Mouse (Mus musculus) kidney, embryonic 16.5 days (tissue): ENCODE measurements around the gene Entpd1. TPM values are rescaled to one million over a fixed set of nuclear protein-coding genes. Genes with fewer than 3 reads are reported as not detected.

Source experiments
- ATAC-seq: fragments of 200-750 bp; cut with Nextera tagmentation; 2 replicates; pipeline ENCODE4 v1.8.0; 2017; ENCODE audit warnings: moderate TSS enrichment; ENCODE audit not compliant: low FRiP score, low TSS enrichment
- H3K27ac ChIP-seq: fragments of 300-500 bp; sonication (generic); 2 replicates; pipeline ENCODE4 v1.5.1; 2014; ENCODE audit warnings: low read length
- H3K27me3 ChIP-seq: fragments of 300-500 bp; sonication (generic); 2 replicates; pipeline ENCODE4 v1.6.1; 2014; ENCODE audit warnings: low read length, control low read depth, mixed read lengths; ENCODE audit not compliant: insufficient read depth
- H3K36me3 ChIP-seq: fragments of 300-500 bp; sonication (generic); 2 replicates; pipeline ENCODE4 v1.6.1; 2014; ENCODE audit warnings: low read length, control low read depth, mixed read lengths; ENCODE audit not compliant: insufficient read depth
- H3K4me1 ChIP-seq: fragments of 300-500 bp; sonication (generic); 2 replicates; pipeline ENCODE4 v1.6.1; 2014; ENCODE audit warnings: low read length, control low read depth, mixed read lengths; ENCODE audit not compliant: insufficient read depth
- H3K4me2 ChIP-seq: fragments of 300-500 bp; sonication (generic); replicated peaks from 2 replicates; pipeline ENCODE4 v1.6.1; 2014; ENCODE audit warnings: low read depth, low read length
- H3K4me3 ChIP-seq: fragments of 300-500 bp; sonication (generic); 2 replicates; pipeline ENCODE4 v1.5.1; 2014; ENCODE audit warnings: mild to moderate bottlenecking, low read length
- H3K9ac ChIP-seq: fragments of 300-500 bp; sonication (generic); replicated peaks from 2 replicates; pipeline ENCODE4 v1.6.1; 2014; ENCODE audit warnings: low read length
- H3K9me3 ChIP-seq: fragments of 300-500 bp; sonication (generic); 2 replicates; pipeline ENCODE4 v1.6.1; 2016; ENCODE audit warnings: low read length, control low read depth
- WGBS: fragments of 180-500 bp; shearing (Covaris S2); extraction: QIAGEN DNeasy Blood & Tissue Kit; methylation state at CpG from one replicate; pipeline ENCODE4 v1.1.7; 2014; 5-methylcytosine and 5-hydroxymethylcytosine counted together
- polyA plus RNA-seq: library from polyadenylated mRNA; unstranded; fragments of >200 nt; fragmentation: Nextera tagmentation; extraction: Ambion mirVana; gene quantifications from 2 replicates; pipeline ENCODE4 v1.2.1, GENCODE M21; 2015

Gene Entpd1
- polyA plus RNA-seq, result 6.6 and 8.9 TPM in 2 replicates

DNA sequence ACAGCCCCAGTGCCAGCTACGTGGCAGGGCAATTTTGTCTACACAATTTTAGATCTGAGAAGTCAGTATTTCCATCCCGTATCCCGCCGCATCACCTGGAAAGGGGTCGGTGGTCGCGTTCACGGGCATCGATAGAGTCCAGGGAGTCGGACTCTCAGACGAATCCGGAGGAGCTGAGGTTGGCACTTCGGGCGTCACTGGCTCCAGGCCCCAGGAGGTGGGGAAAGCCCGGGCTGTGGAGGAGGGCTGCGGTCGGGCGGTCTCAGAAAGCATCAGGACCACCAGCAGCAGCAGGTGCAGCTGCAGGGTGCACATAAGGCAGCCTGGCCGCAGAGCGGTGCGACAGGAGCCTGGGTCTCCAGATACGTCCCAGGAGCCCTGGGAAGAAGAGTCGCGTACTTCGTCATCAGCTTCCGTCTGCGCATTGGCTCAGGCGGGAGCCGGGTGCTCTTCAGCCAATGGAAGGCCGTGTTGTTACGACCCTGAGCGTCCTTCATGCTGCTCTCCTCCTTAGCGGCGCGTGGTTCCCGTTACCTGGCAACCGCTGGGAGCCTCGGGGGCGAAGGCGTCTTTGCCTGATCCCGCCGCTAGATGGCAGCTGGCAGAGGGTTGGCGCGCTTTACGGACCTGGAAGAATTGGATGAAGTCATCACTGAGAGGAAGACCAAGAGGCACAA, at the start of gene Entpd1, which contains the start of gene Tctn3:
TSS of gene Entpd1 (plus strand) at position 537 of the 677 bp plus-strand sequence.
TSS of gene Tctn3 (minus strand) at position 404 of the 677 bp plus-strand sequence.
- no peaks in the 10 kb centered on the region for H3K9me3 ChIP-seq
- H3K4me3 ChIP-seq, result peak within 1 kb of the TSS; percentile 89
- H3K4me1 ChIP-seq, result peaks cover 4% of the 10 kb centered on the region
- H3K36me3 ChIP-seq, result 0 out of 2 replicates have a peak, but pooled peaks cover 10% of the 10 kb centered on the region
- under 1% methylated on average over 45 of the region's 45 CpGs for WGBS
- H3K27ac ChIP-seq, result no peak within 1 kb of the TSS
- ATAC-seq, result peak; percentile 100
- peak within 1 kb of the TSS; percentile 73 for H3K9ac ChIP-seq
- H3K27me3 ChIP-seq, result no peaks in the 10 kb centered on the region
- peak within 1 kb of the TSS; percentile 85 for H3K4me2 ChIP-seq

DNA sequence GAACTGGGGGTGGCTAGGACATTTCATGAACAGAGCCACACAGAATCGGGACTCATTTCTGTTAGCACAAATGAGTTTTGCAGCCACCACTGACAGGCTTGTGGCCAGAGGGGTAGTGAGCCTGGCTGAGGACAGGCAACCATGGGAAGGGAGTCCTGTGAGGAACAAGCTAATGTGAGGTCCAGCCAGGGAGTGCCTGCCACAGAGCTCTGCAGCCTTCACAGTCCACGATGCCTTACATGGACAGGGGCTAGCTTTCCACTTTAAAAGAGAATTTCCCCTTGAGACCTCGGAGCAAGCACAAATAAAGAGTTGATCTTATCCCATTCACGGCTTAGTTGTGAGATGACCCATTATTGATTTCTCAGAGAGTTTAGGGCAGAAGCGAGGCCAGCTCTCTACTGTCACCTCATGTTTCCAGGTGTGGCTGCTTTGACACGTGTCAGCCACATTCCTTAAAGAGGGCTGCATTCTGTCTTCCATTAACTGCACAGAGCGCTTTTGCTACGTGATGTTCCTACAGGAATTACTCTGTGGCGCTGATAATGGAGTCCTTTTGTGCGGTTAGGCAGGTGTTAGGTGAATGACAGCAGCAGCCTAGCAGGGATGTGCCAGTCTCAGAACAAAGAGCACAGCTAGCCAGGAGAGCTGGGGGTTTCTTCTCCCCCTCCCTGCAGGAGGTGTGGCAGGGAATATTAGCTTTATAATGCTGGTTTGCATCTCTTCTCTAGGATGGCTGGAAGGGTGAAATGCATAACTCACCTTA, 48.1 kb upstream of the Entpd1 start:
- Histone ChIP-seq H3K4me1 (no peaks in the 10 kb centered on the region), H3K4me3 (no peak overlapping the region), H3K27ac (no peak overlapping the region), H3K9ac (no peak overlapping the region), H3K27me3 (no peaks in the 10 kb centered on the region), H3K9me3 (no peaks in the 10 kb centered on the region), H3K4me2 (no peak overlapping the region), H3K36me3 (peaks cover 63% of the 10 kb centered on the region)
- WGBS, result 87% methylated on average over 10 of the region's 10 CpGs
- ATAC-seq, result no peak

DNA sequence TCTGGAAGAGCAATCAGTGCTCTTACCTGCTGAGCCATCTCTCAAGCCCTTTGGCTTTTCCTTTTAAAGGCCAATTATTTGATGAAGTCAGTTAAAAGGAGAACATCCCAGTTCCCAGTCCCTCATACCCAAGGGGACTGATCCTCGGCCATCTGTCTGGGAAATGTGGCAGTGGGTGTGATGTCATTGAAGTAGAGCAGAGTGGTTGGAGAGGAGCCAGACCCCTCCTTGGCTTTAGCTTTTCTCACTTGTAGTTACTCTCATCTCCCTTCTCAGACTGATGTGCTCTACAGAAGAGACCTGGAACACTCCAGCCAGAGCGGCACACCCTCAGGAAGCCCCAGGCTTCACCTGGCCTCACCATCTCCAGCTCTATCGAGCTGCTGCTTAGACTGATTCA, 44.5 kb upstream of the Entpd1 start:
- H3K36me3 ChIP-seq, result peaks cover 82% of the 10 kb centered on the region
- no peaks in the 10 kb centered on the region for H3K27me3 ChIP-seq
- ATAC-seq, result no peak
- peaks cover 9% of the 10 kb centered on the region; the same call in 1 of the 2 replicates for H3K9me3 ChIP-seq
- no peak overlapping the region for H3K4me3 ChIP-seq
- WGBS, result 80% methylated on average over 3 of the region's 3 CpGs
- H3K27ac ChIP-seq, result no peak overlapping the region
- no peaks in the 10 kb centered on the region for H3K4me1 ChIP-seq
- H3K9ac ChIP-seq, result no peak overlapping the region
- no peak overlapping the region for H3K4me2 ChIP-seq

DNA sequence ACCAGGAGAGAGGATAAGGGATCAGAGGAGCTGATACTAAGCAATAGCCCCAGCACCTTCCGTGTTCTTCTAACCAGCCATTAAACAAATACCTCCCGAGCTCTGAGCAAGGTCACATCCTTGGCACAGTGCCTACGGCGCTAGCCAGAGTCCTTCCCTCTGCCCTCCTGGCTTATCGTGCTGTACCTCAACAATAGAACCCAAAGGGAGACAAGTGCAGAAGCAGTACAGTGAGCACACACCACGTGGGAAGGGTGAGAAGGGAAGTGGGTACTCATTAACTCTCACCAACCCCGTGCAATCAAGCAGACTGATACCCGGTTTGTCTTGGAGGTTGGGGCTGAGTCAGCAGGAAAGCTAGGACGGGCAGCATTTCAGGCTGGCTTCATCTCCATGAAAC, 41.4 kb upstream of the Entpd1 start:
- Histone ChIP-seq H3K4me1 (no peaks in the 10 kb centered on the region), H3K9ac (no peak overlapping the region), H3K4me3 (no peak overlapping the region), H3K9me3 (peaks cover 9% of the 10 kb centered on the region; the same call in 1 of the 2 replicates), H3K36me3 (peaks cover 68% of the 10 kb centered on the region), H3K27me3 (no peaks in the 10 kb centered on the region), H3K27ac (no peak overlapping the region), H3K4me2 (no peak overlapping the region)
- peak; percentile 86 for ATAC-seq
- WGBS, result 84% methylated on average over 9 of the region's 9 CpGs

DNA sequence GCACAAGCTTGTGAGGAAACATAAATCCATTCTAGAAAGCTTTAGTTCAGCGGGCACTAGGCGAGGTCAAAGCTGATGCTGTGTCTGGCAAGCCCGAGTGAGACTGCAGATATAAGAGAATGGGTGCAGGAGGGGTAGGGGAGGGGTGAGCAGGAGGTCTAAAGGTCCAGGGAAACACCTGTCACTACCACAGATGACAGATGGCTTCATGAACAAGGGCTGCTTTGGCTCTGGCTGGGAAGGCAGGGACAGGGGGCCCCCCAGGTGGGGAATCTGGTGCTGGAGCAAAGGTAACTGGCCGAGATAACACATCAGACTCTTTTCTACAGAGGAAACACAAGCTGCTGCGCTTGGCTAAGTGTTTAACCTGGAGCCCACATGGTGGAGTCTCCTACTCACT, 36.7 kb upstream of the Entpd1 start:
- WGBS, result 69% methylated on average over 5 of the region's 5 CpGs
- Histone ChIP-seq H3K36me3 (peaks cover 48% of the 10 kb centered on the region), H3K4me1 (no peaks in the 10 kb centered on the region), H3K27me3 (no peaks in the 10 kb centered on the region), H3K4me2 (no peak overlapping the region), H3K4me3 (no peak overlapping the region), H3K9ac (no peak overlapping the region), H3K9me3 (peaks cover 1% of the 10 kb centered on the region; the same call in 1 of the 2 replicates), H3K27ac (no peak overlapping the region)
- ATAC-seq, result no peak

DNA sequence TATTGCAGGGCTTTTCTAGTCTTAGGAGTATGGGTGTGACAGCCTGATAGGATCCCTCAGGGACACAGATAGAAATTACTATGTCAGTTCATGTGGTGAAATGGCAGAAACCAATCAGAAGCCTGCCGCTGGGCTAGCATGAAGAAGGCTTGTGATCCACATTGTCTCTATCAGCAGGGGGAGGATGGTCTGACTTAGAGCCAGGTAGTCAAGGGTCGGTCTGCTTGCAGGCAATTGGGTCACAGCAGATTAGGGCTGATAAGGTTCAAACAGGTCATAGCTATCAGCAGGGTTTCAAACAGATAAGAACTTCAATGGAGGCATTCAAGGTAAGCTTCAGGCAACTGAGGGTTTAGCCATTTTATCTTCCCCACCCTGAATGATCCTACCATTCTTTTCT, 31.3 kb upstream of the Entpd1 start:
- H3K4me1 ChIP-seq, result no peaks in the 10 kb centered on the region
- H3K36me3 ChIP-seq, result peaks cover 33% of the 10 kb centered on the region
- no peak overlapping the region for H3K9ac ChIP-seq
- H3K4me3 ChIP-seq, result no peak overlapping the region
- H3K9me3 ChIP-seq, result no peaks in the 10 kb centered on the region
- no peak overlapping the region for H3K27ac ChIP-seq
- WGBS, result 94% methylated on average over 2 of the region's 2 CpGs
- H3K4me2 ChIP-seq, result no peak overlapping the region
- no peaks in the 10 kb centered on the region for H3K27me3 ChIP-seq
- no peak for ATAC-seq

DNA sequence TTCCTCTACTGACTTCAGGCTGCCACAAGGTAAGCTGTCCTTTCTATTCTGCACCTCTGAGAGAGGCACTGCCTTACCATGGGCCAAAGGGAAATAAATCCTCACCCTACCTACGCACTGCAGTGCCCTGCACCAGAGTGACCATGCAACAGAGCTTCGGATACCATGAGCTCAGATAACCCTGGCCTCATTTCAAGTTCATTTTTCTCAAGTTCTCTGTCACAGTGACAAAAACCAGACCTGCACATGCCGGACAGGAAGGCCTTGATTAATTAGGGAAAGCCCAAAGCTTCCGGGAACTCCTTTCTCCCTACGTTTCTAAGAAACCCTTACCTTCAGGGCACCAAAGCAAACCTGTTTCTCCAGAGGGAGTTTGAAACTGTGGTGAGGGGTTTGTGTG, 30.5 kb upstream of the Entpd1 start:
- WGBS, result 70% methylated on average over 5 of the region's 5 CpGs
- H3K27ac ChIP-seq, result no peak overlapping the region
- H3K36me3 ChIP-seq, result peaks cover 26% of the 10 kb centered on the region
- no peaks in the 10 kb centered on the region for H3K4me1 ChIP-seq
- no peaks in the 10 kb centered on the region for H3K9me3 ChIP-seq
- ATAC-seq, result no peak
- no peak overlapping the region for H3K4me2 ChIP-seq
- H3K4me3 ChIP-seq, result no peak overlapping the region
- H3K27me3 ChIP-seq, result no peaks in the 10 kb centered on the region
- H3K9ac ChIP-seq, result no peak overlapping the region

DNA sequence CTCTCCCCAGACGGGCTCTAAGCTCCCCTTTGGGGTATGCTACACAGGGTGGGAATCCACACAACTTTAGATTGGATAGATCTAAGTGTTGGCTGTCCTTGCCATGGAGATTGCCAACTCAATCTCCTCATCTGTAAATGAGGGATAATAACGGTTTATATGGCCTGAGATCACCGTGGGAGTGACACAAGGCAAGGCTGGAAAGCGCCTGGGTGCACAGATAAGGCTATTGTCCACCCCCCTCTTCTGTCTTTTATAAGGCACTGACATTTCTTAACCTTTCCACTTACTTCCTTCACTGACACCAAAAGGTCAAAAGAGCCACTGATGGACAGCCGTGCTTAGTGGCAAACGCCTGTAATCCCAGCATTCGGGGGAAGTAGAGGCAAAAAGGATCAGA, 25.3 kb upstream of the Entpd1 start:
- H3K36me3 ChIP-seq, result 0 out of 2 replicates have a peak, but pooled peaks cover 5% of the 10 kb centered on the region
- 63% methylated on average over 7 of the region's 7 CpGs for WGBS
- H3K27ac ChIP-seq, result no peak overlapping the region
- H3K9me3 ChIP-seq, result no peaks in the 10 kb centered on the region
- H3K27me3 ChIP-seq, result no peaks in the 10 kb centered on the region
- peak overlapping the region; percentile 76 for H3K4me2 ChIP-seq
- ATAC-seq, result no peak
- H3K4me1 ChIP-seq, result peaks cover 9% of the 10 kb centered on the region; the same call in 1 of the 2 replicates
- no peak overlapping the region for H3K9ac ChIP-seq
- no peak overlapping the region; the same call in 1 of the 2 replicates for H3K4me3 ChIP-seq

DNA sequence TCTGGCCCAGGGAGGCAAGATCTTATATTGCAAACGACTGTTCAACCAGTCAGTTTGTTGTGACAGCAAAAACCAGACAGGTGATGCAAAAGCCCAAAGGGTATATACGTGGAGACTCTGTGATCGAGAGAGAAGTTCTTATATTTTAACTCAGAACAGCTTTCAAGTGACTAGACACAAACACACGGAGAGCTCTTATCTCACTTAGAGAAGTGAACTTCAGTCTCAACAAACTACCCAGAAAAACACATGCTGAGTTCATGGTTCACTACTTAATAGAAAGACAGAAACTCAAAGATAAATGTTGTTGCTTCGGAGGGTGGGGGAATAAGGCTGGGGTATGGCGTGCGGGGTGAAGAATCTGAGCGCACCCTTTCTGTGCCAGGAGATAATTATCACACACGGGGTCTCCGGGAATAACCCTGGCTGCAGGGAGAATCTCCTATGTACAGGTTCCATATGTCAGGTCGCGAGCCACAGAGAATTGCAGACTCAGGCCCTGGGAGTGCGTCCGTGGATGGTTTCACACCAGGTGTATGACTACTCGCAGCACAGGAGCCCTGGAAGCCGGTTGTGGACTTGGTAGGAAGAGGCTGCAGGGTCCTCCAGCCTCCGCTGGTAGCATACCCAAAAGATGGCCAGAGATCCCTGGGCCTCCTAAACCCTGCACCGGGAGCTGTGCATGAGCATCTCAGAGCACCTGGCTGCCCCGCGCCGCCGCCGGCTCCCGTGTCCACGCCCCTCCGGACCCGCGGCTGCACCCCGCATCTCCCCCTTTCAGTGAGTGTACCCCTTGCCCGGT, 24.5 kb upstream of the Entpd1 start:
- Histone ChIP-seq H3K4me1 (peaks cover 9% of the 10 kb centered on the region; the same call in 1 of the 2 replicates), H3K9me3 (no peaks in the 10 kb centered on the region), H3K9ac (peak overlapping the region; percentile 68), H3K27ac (no peak overlapping the region), H3K27me3 (no peaks in the 10 kb centered on the region), H3K4me2 (peak overlapping the region; percentile 76), H3K36me3 (no peaks in the 10 kb centered on the region), H3K4me3 (peak overlapping the region; percentile 85)
- ATAC-seq, result peak; percentile 69
- WGBS, result 3% methylated on average over 30 of the region's 30 CpGs
